12 mouse cellular contexts compared by ENCODE assay signal in the genomic region with DNA sequence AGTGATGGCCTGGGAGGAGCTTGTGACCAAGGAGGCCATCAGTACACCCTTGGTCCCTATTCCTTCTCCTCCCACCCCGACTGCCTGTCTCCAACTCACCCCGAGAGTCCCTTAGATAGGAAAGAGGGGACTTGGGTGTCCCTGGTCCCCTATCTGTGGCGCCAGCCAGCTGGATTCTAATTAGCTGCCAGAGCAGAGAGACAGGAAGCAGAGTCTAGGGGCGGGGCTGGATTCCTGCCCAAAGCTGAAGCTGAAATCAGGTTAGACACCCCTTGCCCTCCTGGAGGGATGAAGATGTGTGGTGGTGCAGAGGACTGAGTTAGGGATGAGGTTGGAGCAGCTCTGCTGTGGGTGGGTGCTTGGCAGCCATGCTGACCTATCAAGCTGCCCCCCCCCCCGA. TPM values are rescaled to one million over a fixed set of nuclear protein-coding genes. Genes with fewer than 3 reads are reported as not detected.
DNase-seq lines count a peak whose midpoint lies in the region; ATAC-seq and TF ChIP-seq lines count a peak whose summit lies in the region.
"Had no signal": no experiment of that assay in that cellular context is flagged by ENCODE, and none has a peak within 500 bp of the region (broad histone marks: within the 10 kb centered on the region; RNA-seq: fewer than 3 reads in every experiment).

No protein-coding gene starts in this region.

- ATAC-seq in cerebellum, adult (ENCODE audit: insufficient number of reproducible peaks, low FRiP score, low TSS enrichment), result no peak
- ATAC-seq in stomach, embryonic 16.5 days (ENCODE audit: insufficient read depth, low FRiP score), result 0 out of 2 replicates have a peak, but pooled peaks have one; percentile 27

- H3K9me3 ChIP-seq in stomach, embryonic 16.5 days (replicated peaks; ENCODE audit: control insufficient read depth, low read length), result no peaks in the 10 kb centered on the region
- H3K9me3 ChIP-seq: midbrain, embryonic 15.5 days had no signal

- no peaks in the 10 kb centered on the region; the same call in 1 of the 2 replicates for H3K4me1 ChIP-seq in thymus, adult 2 months (replicated peaks; ENCODE audit: control insufficient read depth, insufficient read depth, low read length)
- H3K4me1 ChIP-seq in stomach, embryonic 16.5 days (ENCODE audit: control insufficient read depth, insufficient read depth, low read length), result peaks cover 13% of the 10 kb centered on the region

- H3K36me3 ChIP-seq in thymus, adult 2 months (ENCODE audit: control insufficient read depth, insufficient read depth, low read length), result no peaks in the 10 kb centered on the region
- no peaks in the 10 kb centered on the region; the same call in 1 of the 2 replicates for H3K36me3 ChIP-seq in stomach, embryonic 16.5 days (ENCODE audit: control insufficient read depth, insufficient read depth, low read length)

- no peak overlapping the region for H3K9ac ChIP-seq in stomach, embryonic 16.5 days (ENCODE audit: low read length)
- H3K9ac ChIP-seq: midbrain, embryonic 15.5 days had no signal

- H3K4me3 ChIP-seq in thymus, adult 2 months (ENCODE audit: control insufficient read depth, insufficient read depth, low read length), result no peak overlapping the region
- H3K4me3 ChIP-seq in stomach, embryonic 16.5 days (replicated peaks; ENCODE audit: low read length), result no peak overlapping the region
- H3K4me3 ChIP-seq: midbrain, embryonic 15.5 days had no signal

- no peak overlapping the region for H3K27ac ChIP-seq in thymus, adult 2 months (ENCODE audit: control insufficient read depth, insufficient read depth, low read length)
- H3K27ac ChIP-seq in stomach, embryonic 16.5 days (ENCODE audit: low read length), result no peak overlapping the region
- H3K27ac ChIP-seq: midbrain, embryonic 15.5 days had no signal

- no peak overlapping the region for H3K4me2 ChIP-seq in stomach, embryonic 16.5 days (ENCODE audit: low read depth, low read length)
- H3K4me2 ChIP-seq: midbrain, embryonic 15.5 days had no signal

- TF ChIP-seq CTCF in thymus, adult 2 months (IDR thresholded peaks at IDR 0.05; ENCODE audit: borderline replicate concordance, control insufficient read depth, extremely low read depth, insufficient read depth, low read length, poor library complexity), result no peak

- no peaks in the 10 kb centered on the region for H3K27me3 ChIP-seq in thymus, adult 2 months (ENCODE audit: control insufficient read depth, insufficient read depth, low read length)
- H3K27me3 ChIP-seq in stomach, embryonic 16.5 days (ENCODE audit: control insufficient read depth, insufficient read depth, low read length), result no peaks in the 10 kb centered on the region
- H3K27me3 ChIP-seq: midbrain, embryonic 15.5 days had no signal

- no peak for TF ChIP-seq POLR2A in thymus, adult 2 months (IDR thresholded peaks at IDR 0.05; ENCODE audit: control insufficient read depth, extremely low read depth, insufficient read depth, low read length, poor library complexity)

- WGBS in thymus, adult 2 months, result 65% methylated on average over 5 of the region's 5 CpGs
- WGBS in stomach, embryonic 16.5 days, result 62% methylated on average over 5 of the region's 5 CpGs

- peak; percentile 47 to 52 for DNase-seq in cerebellum, postnatal 14 days
- peak; percentile 21 to 52 for DNase-seq in kidney, postnatal 36 days
- DNase-seq in kidney, adult 18-20 months, result no peak
- peak; percentile 19 for DNase-seq in thymus, postnatal 14 days
- DNase-seq in thymus, adult 2 months, result no peak
- no peak for DNase-seq in urinary bladder, postnatal 4 days (ENCODE audit: low spot score in 2 of 2)
- DNase-seq: gastrocnemius, postnatal 25 days; kidney, adult 11 months; retina, postnatal 1 day had no signal

RNA-seq across cellular contexts. Expression of a gene that starts 15.0 kb away (rescaled TPM):
- polyA plus RNA-seq in thymus, adult 2 months (2012; rRNA removed), result 170 and 184 TPM in 2 replicates
- polyA plus RNA-seq in stomach, embryonic 16.5 days (2015; fragmentation: Nextera tagmentation; extraction: Ambion mirVana), result 12.6 and 13.2 TPM in 2 replicates

RNA-seq across cellular contexts. Expression of a gene that starts 40.1 kb away (rescaled TPM):
- 0.75 and 1.1 TPM in 2 replicates for polyA plus RNA-seq in thymus, adult 2 months (2012; rRNA removed)
- polyA plus RNA-seq in stomach, embryonic 16.5 days (2015; fragmentation: Nextera tagmentation; extraction: Ambion mirVana), result 0.39 and 0.67 TPM in 2 replicates

RNA-seq across cellular contexts. Expression of a gene that starts 40.4 kb away (rescaled TPM):
- polyA plus RNA-seq in thymus, adult 2 months (2012; rRNA removed), result 170 and 243 TPM in 2 replicates
- 49.4 and 53.1 TPM in 2 replicates for polyA plus RNA-seq in stomach, embryonic 16.5 days (2015; fragmentation: Nextera tagmentation; extraction: Ambion mirVana)

RNA-seq across cellular contexts. Expression of a gene that starts 57.9 kb away (rescaled TPM):
- 57.8 and 59.0 TPM in 2 replicates for polyA plus RNA-seq in thymus, adult 2 months (2012; rRNA removed)
- polyA plus RNA-seq in stomach, embryonic 16.5 days (2015; fragmentation: Nextera tagmentation; extraction: Ambion mirVana), result 49.5 and 79.8 TPM in 2 replicates

Comparison
In these comparisons a context has a peak if more than half of its experiments do, and no peak if none do; other contexts are left out.
1. DNase-seq: peak in cerebellum, postnatal 14 days (2 of 2), kidney, postnatal 36 days (2 of 2) and thymus, postnatal 14 days (single experiment); none in kidney, adult 18-20 months (single experiment), thymus, adult 2 months (single experiment) and urinary bladder, postnatal 4 days (0 of 2).
2. RNA of a gene that starts 15.0 kb away (polyA plus RNA-seq): 170 to 184 TPM in thymus, adult 2 months; 12.6 to 13.2 TPM in stomach, embryonic 16.5 days; every median in the first group is over 10 times any median in the second.